Mouse (Mus musculus): ENCODE measurements at regions not wholly inside any gene's neighbourhood (a gene's known extent, or its start where the extent isn't known, plus 50 kb on each side); places are given as distances from the start of the nearest gene placed in this dataset.

- no peak for DNase-seq (ENCODE audit: low read depth, low spot score)
Measured at GRCm38 (mm10) chr9:50024820-50025219, 226.1 kb upstream of the Ncam1 start.

GRCm38 (mm10) chr9:50013602-50014001 lies 214.9 kb upstream of the Ncam1 start:
- DNase-seq (ENCODE audit: low read depth, low spot score): no peak

- DNase-seq (ENCODE audit: low read depth, low spot score): no peak
Measured at GRCm38 (mm10) chr9:50005757-50006576, 207.2 kb upstream of the Ncam1 start.

- no peak for DNase-seq (ENCODE audit: low read depth, low spot score)
Measured at GRCm38 (mm10) chr9:50002695-50003094, 204.0 kb upstream of the Ncam1 start.

GRCm38 (mm10) chr9:50000497-50001404 lies 202.0 kb upstream of the Ncam1 start:
- no peak for DNase-seq (ENCODE audit: low read depth, low spot score)

GRCm38 (mm10) chr9:49999970-50000369 lies 201.2 kb upstream of the Ncam1 start:
- DNase-seq (ENCODE audit: low read depth, low spot score): no peak

GRCm38 (mm10) chr9:49998101-49998500 lies 199.4 kb upstream of the Ncam1 start:
- no peak for DNase-seq (ENCODE audit: low read depth, low spot score)

GRCm38 (mm10) chr9:49989464-49990271 lies 190.9 kb upstream of the Ncam1 start:
- DNase-seq (ENCODE audit: low read depth, low spot score): peak; percentile 64

GRCm38 (mm10) chr9:49988064-49988463 lies 189.3 kb upstream of the Ncam1 start:
- DNase-seq (ENCODE audit: low read depth, low spot score): no peak

GRCm38 (mm10) chr9:49987481-49987880 lies 188.8 kb upstream of the Ncam1 start:
- DNase-seq (ENCODE audit: low read depth, low spot score): no peak

GRCm38 (mm10) chr9:49980344-49981207 lies 181.9 kb upstream of the Ncam1 start:
- DNase-seq (ENCODE audit: low read depth, low spot score): no peak

- peak; percentile 60 for DNase-seq (ENCODE audit: low read depth, low spot score)
Measured at GRCm38 (mm10) chr9:49975938-49976671, 177.4 kb upstream of the Ncam1 start.

GRCm38 (mm10) chr9:49973974-49974495 lies 175.3 kb upstream of the Ncam1 start:
- DNase-seq (ENCODE audit: low read depth, low spot score): no peak

- no peak for DNase-seq (ENCODE audit: low read depth, low spot score)
Measured at GRCm38 (mm10) chr9:49969429-49969828, 170.7 kb upstream of the Ncam1 start.

GRCm38 (mm10) chr9:49964666-49965065 lies 165.9 kb upstream of the Ncam1 start:
- no peak for DNase-seq (ENCODE audit: low read depth, low spot score)

GRCm38 (mm10) chr9:49962561-49963071 lies 163.9 kb upstream of the Ncam1 start:
- DNase-seq (ENCODE audit: low read depth, low spot score): no peak

GRCm38 (mm10) chr9:49961965-49962364 lies 163.2 kb upstream of the Ncam1 start:
- no peak for DNase-seq (ENCODE audit: low read depth, low spot score)

GRCm38 (mm10) chr9:49961329-49961728 lies 162.6 kb upstream of the Ncam1 start:
- no peak for DNase-seq (ENCODE audit: low read depth, low spot score)

GRCm38 (mm10) chr9:49959987-49960386 lies 161.3 kb upstream of the Ncam1 start:
- DNase-seq (ENCODE audit: low read depth, low spot score): no peak

- DNase-seq (ENCODE audit: low read depth, low spot score): no peak
Measured at GRCm38 (mm10) chr9:49958890-49959289, 160.2 kb upstream of the Ncam1 start.
